Mouse (Mus musculus) liver, embryonic 14.5 days (tissue): ENCODE data around the gene Rbm18. TPM values are rescaled to one million over a fixed set of nuclear protein-coding genes. Genes with fewer than 3 reads are reported as not detected.

Source experiments
- ATAC-seq: fragments of 200-750 bp; cut with Nextera tagmentation; 2 replicates; pipeline ENCODE4 v1.8.0; 2017; ENCODE audit warnings: moderate number of reproducible peaks, mild to moderate bottlenecking, moderate library complexity; ENCODE audit not compliant: insufficient read depth
- DNase-seq, 3 experiments: peaks; one replicate each; pipeline ENCODE4 v3.0.0-alpha.2; 2012 to 2013; ENCODE audit warnings: low read depth in 3 of 3, low spot score in 3 of 3
- H3K27ac ChIP-seq: fragments of 300-500 bp; sonication (generic); 2 replicates; pipeline ENCODE4 v1.5.1; 2014; ENCODE audit warnings: moderate library complexity, mild to moderate bottlenecking, control low read depth, inconsistent platforms
- H3K27me3 ChIP-seq: fragments of 300-500 bp; sonication (generic); 2 replicates; pipeline ENCODE4 v1.6.1; 2014; ENCODE audit warnings: mild to moderate bottlenecking, low read length, moderate library complexity; ENCODE audit not compliant: control insufficient read depth, insufficient read depth
- H3K36me3 ChIP-seq: fragments of 300-500 bp; sonication (generic); replicated peaks from 2 replicates; pipeline ENCODE4 v1.6.1; 2014; ENCODE audit warnings: low read depth; ENCODE audit not compliant: control insufficient read depth, insufficient read depth
- H3K4me1 ChIP-seq, 2 experiments: fragments of 200-500 bp in 1 of 2; fragments of 300-500 bp in 1 of 2; sonication (generic) in 1 of 2; replicated peaks; 2 replicates each; pipeline ENCODE4 v1.6.1; 2012 to 2014; ENCODE audit warnings: antibody characterized with exemption in 1 of 2, inconsistent platforms in 1 of 2, low read length in 1 of 2; ENCODE audit not compliant: control insufficient read depth in 2 of 2, insufficient read depth in 2 of 2
- H3K4me2 ChIP-seq: fragments of 300-500 bp; sonication (generic); 2 replicates; pipeline ENCODE4 v1.6.1; 2014; ENCODE audit warnings: low read depth, mild to moderate bottlenecking, control low read depth, moderate library complexity
- H3K4me3 ChIP-seq, 2 experiments: fragments of 200-500 bp in 1 of 2; fragments of 300-500 bp in 1 of 2; sonication (generic) in 1 of 2; 2 replicates each; pipeline ENCODE4 v1.5.1; 2012 to 2014; ENCODE audit warnings: low read depth in 2 of 2, low read length in 2 of 2, mild to moderate bottlenecking in 2 of 2, control low read depth in 1 of 2, inconsistent platforms in 1 of 2, moderate library complexity in 1 of 2; ENCODE audit not compliant: insufficient read depth in 1 of 2
- H3K9ac ChIP-seq: fragments of 300-500 bp; sonication (generic); replicated peaks from 2 replicates; pipeline ENCODE4 v1.6.1; 2014; ENCODE audit warnings: mild to moderate bottlenecking, control low read depth, moderate library complexity
- H3K9me3 ChIP-seq: fragments of 300-500 bp; sonication (generic); 2 replicates; pipeline ENCODE4 v1.6.1; 2016; ENCODE audit warnings: low read length, mixed read lengths; ENCODE audit not compliant: control insufficient read depth
- CTCF ChIP-seq: IDR thresholded peaks from 2 replicates; pipeline ENCODE4 v1.5.1; 2016; ENCODE audit warnings: antibody characterized with exemption, low read depth, control low read depth
- EP300 ChIP-seq: IDR thresholded peaks from 2 replicates; pipeline ENCODE4 v1.6.1; 2016; ENCODE audit warnings: antibody characterized with exemption, low read depth
- WGBS: fragments of 180-500 bp; shearing (Covaris S2); extraction: QIAGEN DNeasy Blood & Tissue Kit; methylation state at CpG from one replicate; pipeline ENCODE4 v1.1.7; 2014; ENCODE audit not compliant: insufficient replicate concordance; 5-methylcytosine and 5-hydroxymethylcytosine counted together
- polyA plus RNA-seq, 2 experiments: library from polyadenylated mRNA; depleted of rRNA in 1 of 2; stranded (reverse) in 1 of 2; unstranded in 1 of 2; fragments of >200 nt; fragmentation: Nextera tagmentation in 1 of 2; extraction: Ambion mirVana in 1 of 2; gene quantifications; 2 replicates each; pipeline versions ENCODE4 v1.2.1 to v1.2.3; 2012 to 2014

The Rbm18 gene
- polyA plus RNA-seq, 2 experiments = 10.2 to 22.8 TPM

DNA sequence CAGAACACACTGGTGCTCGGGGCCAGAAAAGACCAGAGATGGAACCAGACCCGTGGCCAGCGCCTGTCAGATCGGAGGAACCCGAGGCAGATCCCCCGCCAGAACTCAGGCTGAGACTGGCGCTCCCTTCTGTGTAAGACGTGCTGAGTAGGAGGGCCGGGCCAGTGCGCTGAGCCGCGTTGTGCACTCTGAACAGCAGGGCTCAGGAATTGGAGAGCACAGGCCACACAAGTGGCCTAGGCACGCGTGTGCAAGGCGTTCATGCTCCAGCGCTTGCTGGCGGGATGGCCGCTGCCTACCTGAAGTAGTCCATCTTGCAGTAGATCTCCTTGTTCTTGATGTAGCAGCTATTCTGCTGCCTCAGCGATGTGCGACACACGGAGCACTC is 34.0 kb downstream of the Rbm18 start:
- no peaks in the 10 kb centered on the region for H3K4me1 ChIP-seq
- 6% methylated on average over 21 of the region's 21 CpGs for WGBS
- no peak overlapping the region for H3K9ac ChIP-seq
- ATAC-seq (no peak), DNase-seq (no peak)
- no peak overlapping the region for H3K4me3 ChIP-seq
- TF ChIP-seq EP300 = no peak
- TF ChIP-seq CTCF = no peak
- no peak overlapping the region for H3K4me2 ChIP-seq
- no peak overlapping the region for H3K27ac ChIP-seq
- H3K27me3 ChIP-seq = peaks cover 99% of the 10 kb centered on the region
- H3K9me3 ChIP-seq = no peaks in the 10 kb centered on the region
- H3K36me3 ChIP-seq = no peaks in the 10 kb centered on the region

DNA sequence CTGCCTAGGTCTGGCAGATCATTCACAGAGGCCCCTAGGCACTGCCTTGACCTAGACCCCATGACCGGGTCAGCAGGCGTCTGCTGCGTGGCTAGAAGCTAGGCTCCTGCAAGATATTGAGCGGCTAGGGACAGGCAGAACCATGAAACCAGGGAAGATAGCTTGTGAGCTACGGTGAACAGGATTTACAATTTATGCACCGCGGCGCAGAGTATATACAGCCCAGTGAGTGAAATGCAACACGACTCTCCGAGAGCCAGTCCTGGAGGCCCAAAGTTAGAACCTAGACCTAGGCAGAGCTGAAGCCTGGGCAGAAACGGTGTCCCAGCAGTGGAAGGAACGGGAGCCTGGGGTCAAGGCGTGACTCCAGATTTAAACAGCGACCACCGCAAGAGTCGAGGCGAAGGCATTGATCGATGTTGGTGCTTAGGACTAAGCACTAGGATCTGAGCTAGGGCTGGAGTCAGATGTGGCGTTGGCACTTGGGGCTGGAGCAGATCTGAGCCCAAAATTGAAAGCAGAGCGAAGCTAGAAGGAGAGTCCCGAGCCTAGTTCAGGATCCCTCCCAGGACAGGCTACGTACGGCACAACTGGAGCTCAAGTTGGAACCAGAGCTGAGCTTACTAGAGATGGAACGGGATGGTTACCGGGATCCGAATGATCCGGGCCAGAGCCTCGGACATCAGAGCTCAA is 34.6 kb downstream of the Rbm18 start:
- no peaks in the 10 kb centered on the region for H3K9me3 ChIP-seq
- H3K36me3 ChIP-seq = no peaks in the 10 kb centered on the region
- no peak for DNase-seq
- H3K4me3 ChIP-seq = no peak overlapping the region
- no peaks in the 10 kb centered on the region for H3K4me1 ChIP-seq
- 7% methylated on average over 28 of the region's 28 CpGs for WGBS
- ATAC-seq = no peak
- TF ChIP-seq EP300 (no peak), CTCF (no peak)
- peaks cover 100% of the 10 kb centered on the region for H3K27me3 ChIP-seq
- H3K4me2 ChIP-seq = no peak overlapping the region
- H3K27ac ChIP-seq = no peak overlapping the region
- H3K9ac ChIP-seq = no peak overlapping the region

GRCm38 (mm10) chr2:36099739-36100138 is 36.8 kb downstream of the Rbm18 start:
- no peak overlapping the region for H3K4me3 ChIP-seq
- H3K4me2 ChIP-seq = no peak overlapping the region
- DNase-seq (no peak), ATAC-seq (no peak)
- no peaks in the 10 kb centered on the region for H3K36me3 ChIP-seq
- no peak overlapping the region for H3K27ac ChIP-seq
- H3K27me3 ChIP-seq = peaks cover 97% of the 10 kb centered on the region
- no peaks in the 10 kb centered on the region for H3K4me1 ChIP-seq
- no peaks in the 10 kb centered on the region for H3K9me3 ChIP-seq
- 16% methylated on average over 6 of the region's 6 CpGs for WGBS
- TF ChIP-seq EP300 (no peak), CTCF (no peak)
- no peak overlapping the region for H3K9ac ChIP-seq

DNA sequence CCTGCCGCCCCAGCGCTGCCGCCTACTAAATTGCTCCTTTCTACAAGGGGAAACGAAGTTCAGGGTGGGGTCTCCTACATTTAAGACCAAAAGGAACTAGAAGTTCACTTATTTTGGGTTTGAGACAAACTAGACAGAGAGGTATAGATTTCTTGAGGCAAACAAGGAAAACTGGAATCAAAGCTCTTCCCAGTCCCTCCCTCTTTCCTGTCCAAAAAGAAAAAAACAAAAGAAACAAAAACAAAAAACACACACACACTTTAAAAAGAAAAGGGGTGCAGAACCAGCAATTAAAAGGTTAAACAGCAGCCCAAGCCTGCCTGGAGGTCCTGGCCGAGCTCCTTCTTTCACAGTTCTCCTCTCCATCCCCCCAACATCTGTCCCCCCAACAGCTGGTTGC is 38.6 kb downstream of the Rbm18 start:
- no peaks in the 10 kb centered on the region for H3K9me3 ChIP-seq
- H3K27me3 ChIP-seq = peaks cover 97% of the 10 kb centered on the region
- no peak overlapping the region for H3K27ac ChIP-seq
- H3K9ac ChIP-seq = no peak overlapping the region
- no peak overlapping the region for H3K4me2 ChIP-seq
- no peak for ATAC-seq
- H3K36me3 ChIP-seq = no peaks in the 10 kb centered on the region
- DNase-seq = no peak
- 14% methylated on average over 5 of the region's 5 CpGs for WGBS
- H3K4me3 ChIP-seq = no peak overlapping the region
- no peak for TF ChIP-seq CTCF
- TF ChIP-seq EP300 = no peak
- H3K4me1 ChIP-seq = no peaks in the 10 kb centered on the region

- Histone ChIP-seq H3K4me3 (no peak overlapping the region), H3K36me3 (no peaks in the 10 kb centered on the region), H3K4me2 (no peak overlapping the region), H3K9me3 (no peaks in the 10 kb centered on the region), H3K9ac (no peak overlapping the region), H3K27me3 (peaks cover 97% of the 10 kb centered on the region), H3K4me1 (no peaks in the 10 kb centered on the region), H3K27ac (no peak overlapping the region)
- DNase-seq (no peak), ATAC-seq (no peak)
- WGBS = 6% methylated on average over 18 of the region's 18 CpGs
- TF ChIP-seq EP300 (no peak), CTCF (no peak)
These were observed 39.3 kb downstream of the Rbm18 start for GRCm38 (mm10) chr2:36097129-36097815.
